ENCODE assay signal across 7 mouse cellular contexts in the genomic region with DNA sequence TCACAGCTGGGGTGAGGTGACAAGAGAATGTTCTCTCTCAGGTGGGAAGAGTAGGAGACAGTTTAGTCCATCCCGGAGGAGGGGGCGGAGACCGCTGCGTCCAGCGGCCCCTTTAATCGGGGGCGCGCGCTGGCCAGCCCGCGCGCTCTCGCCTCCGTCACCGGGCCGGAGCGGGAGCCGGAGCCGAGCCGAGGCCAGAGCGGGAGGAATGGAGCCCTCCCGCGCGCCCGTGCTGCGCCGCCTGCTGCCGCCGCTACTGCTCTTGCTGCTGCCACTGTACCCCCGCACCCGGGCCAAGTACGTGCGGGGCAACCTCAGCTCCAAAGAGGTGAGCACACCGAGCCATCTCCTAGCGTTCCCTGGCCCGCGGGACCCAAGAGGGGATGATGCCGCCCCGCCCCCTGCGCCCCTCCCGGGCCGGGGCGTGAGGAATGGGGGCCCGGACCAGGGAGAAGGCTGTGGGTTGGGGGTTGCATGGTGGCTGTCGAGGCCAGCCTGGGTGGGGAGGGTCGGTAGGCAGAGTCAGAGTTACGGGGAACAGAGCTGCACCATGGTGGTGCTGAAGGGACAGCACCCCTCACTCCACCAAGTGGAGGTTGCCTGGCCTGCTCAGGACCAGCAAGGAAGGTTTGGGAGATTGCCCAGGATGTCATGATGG. TPM values are rescaled to one million over a fixed set of nuclear protein-coding genes. Genes with fewer than 3 reads are reported as not detected.
DNase-seq lines count a peak whose midpoint lies in the region; ATAC-seq and TF ChIP-seq lines count a peak whose summit lies in the region.

A gene (plus strand): TSS at position 151 of the 658 bp plus-strand sequence.

- H3K4me3 ChIP-seq in forebrain, postnatal 0 days (ENCODE audit: low read depth, low read length): peak within 1 kb of the TSS; percentile 67
- H3K4me3 ChIP-seq in kidney, postnatal 0 days (replicated peaks; ENCODE audit: low read depth, low read length): peak within 1 kb of the TSS; percentile 42
- peak within 1 kb of the TSS; percentile 50 for H3K4me3 ChIP-seq in lung, embryonic 15.5 days

- ATAC-seq in forebrain, postnatal 0 days: peak; percentile 74
- peak; percentile 78 for ATAC-seq in kidney, postnatal 0 days (replicated peaks; ENCODE audit: low FRiP score, low read depth)
- peak; percentile 46; the same call in 1 of the 2 replicates for ATAC-seq in lung, embryonic 15.5 days (ENCODE audit: borderline replicate concordance, extremely low read depth, low FRiP score, low TSS enrichment)

- 0 out of 2 replicates have a peak, but pooled peaks cover 4% of the 10 kb centered on the region for H3K4me1 ChIP-seq in forebrain, postnatal 0 days (ENCODE audit: insufficient read depth)
- 0 out of 2 replicates have a peak, but pooled peaks cover 5% of the 10 kb centered on the region for H3K4me1 ChIP-seq in kidney, postnatal 0 days (replicated peaks; ENCODE audit: insufficient read depth, low read length)
- peaks cover 9% of the 10 kb centered on the region for H3K4me1 ChIP-seq in lung, embryonic 15.5 days

- H3K4me2 ChIP-seq in forebrain, postnatal 0 days (ENCODE audit: low read depth): peak within 1 kb of the TSS; percentile 87
- peak within 1 kb of the TSS; percentile 88 for H3K4me2 ChIP-seq in kidney, postnatal 0 days (ENCODE audit: low read length)
- H3K4me2 ChIP-seq in lung, embryonic 15.5 days: peak within 1 kb of the TSS; percentile 97

- under 1% methylated on average over 35 of the region's 47 CpGs for WGBS in forebrain, postnatal 0 days
- WGBS in kidney, postnatal 0 days: under 1% methylated on average over 44 of the region's 47 CpGs
- WGBS in lung, embryonic 15.5 days: under 1% methylated on average over 45 of the region's 47 CpGs

- no peaks in the 10 kb centered on the region for H3K9me3 ChIP-seq in forebrain, postnatal 0 days (ENCODE audit: low read length)
- no peaks in the 10 kb centered on the region for H3K9me3 ChIP-seq in kidney, postnatal 0 days (replicated peaks; ENCODE audit: low read length)
- H3K9me3 ChIP-seq in lung, embryonic 15.5 days: no peaks in the 10 kb centered on the region

- peak; percentile 42 for DNase-seq in right cerebral cortex, adult 18-20 months
- DNase-seq in right cerebral cortex, postnatal 36 days (ENCODE audit: low spot score in 2 of 2): no peak
- peak; percentile 79 for DNase-seq in cerebellum, adult 11-12 months
- peak; percentile 69 for DNase-seq in forebrain, postnatal 0 days
- peak; percentile 82 for DNase-seq in kidney, postnatal 0 days (ENCODE audit: low spot score)
- DNase-seq in retina, postnatal 1 day: peak; percentile 84

- no peaks in the 10 kb centered on the region for H3K27me3 ChIP-seq in forebrain, postnatal 0 days (ENCODE audit: insufficient read depth, low read length)
- H3K27me3 ChIP-seq in kidney, postnatal 0 days (ENCODE audit: insufficient read depth, low read length): peaks cover 4% of the 10 kb centered on the region; the same call in 1 of the 2 replicates
- H3K27me3 ChIP-seq in lung, embryonic 15.5 days: peaks cover 29% of the 10 kb centered on the region

- TF ChIP-seq CTCF in forebrain, postnatal 0 days (IDR thresholded peaks at IDR 0.05; ENCODE audit: low read depth): no peak
- no peak for TF ChIP-seq CTCF in kidney, postnatal 0 days (IDR thresholded peaks at IDR 0.05; ENCODE audit: low read depth)

- peaks cover 4% of the 10 kb centered on the region; the same call in 1 of the 2 replicates for H3K36me3 ChIP-seq in forebrain, postnatal 0 days (ENCODE audit: insufficient read depth)
- H3K36me3 ChIP-seq in kidney, postnatal 0 days (ENCODE audit: insufficient read depth, low read length): no peaks in the 10 kb centered on the region
- no peaks in the 10 kb centered on the region for H3K36me3 ChIP-seq in lung, embryonic 15.5 days

- H3K27ac ChIP-seq in forebrain, postnatal 0 days (ENCODE audit: low read depth, low read length): peak within 1 kb of the TSS; percentile 83
- H3K27ac ChIP-seq in kidney, postnatal 0 days: no peak within 1 kb of the TSS
- no peak within 1 kb of the TSS for H3K27ac ChIP-seq in lung, embryonic 15.5 days

- peak within 1 kb of the TSS; percentile 87 for H3K9ac ChIP-seq in forebrain, postnatal 0 days
- H3K9ac ChIP-seq in kidney, postnatal 0 days (ENCODE audit: low read depth, low read length): no peak within 1 kb of the TSS
- H3K9ac ChIP-seq in lung, embryonic 15.5 days: no peak within 1 kb of the TSS

RNA-seq across cellular contexts. Expression of the gene that starts here (rescaled TPM):
- 55.9 and 63.2 TPM in 2 replicates for total RNA-seq in forebrain, postnatal 0 days (2014; rRNA removed)
- 46.7 and 68.0 TPM in 2 replicates for polyA plus RNA-seq in forebrain, postnatal 0 days (2015; fragmentation: Nextera tagmentation; extraction: Ambion mirVana)
- polyA plus RNA-seq in kidney, postnatal 0 days (2015; fragmentation: Nextera tagmentation; extraction: Ambion mirVana): 0.23 and 0.50 TPM in 2 replicates
- 0.22 and 0.25 TPM in 2 replicates for polyA plus RNA-seq in lung, embryonic 15.5 days (2015; fragmentation: Nextera tagmentation; extraction: Ambion mirVana)

Comparison
In these comparisons a context has a peak if more than half of its experiments do, and no peak if none do; other contexts are left out.
1. RNA of the gene that starts here (polyA plus RNA-seq): 46.7 to 68.0 TPM in forebrain, postnatal 0 days; 0.23 to 0.50 TPM in kidney, postnatal 0 days and 0.22 to 0.25 TPM in lung, embryonic 15.5 days; every median in the first group is over 10 times any median in the second.
2. DNase-seq: peak in right cerebral cortex, adult 18-20 months (single experiment), cerebellum, adult 11-12 months (single experiment), forebrain, postnatal 0 days (single experiment) and retina, postnatal 1 day (single experiment); none in right cerebral cortex, postnatal 36 days (0 of 2).
3. Peak in DNase-seq, ATAC-seq, H3K4me3 ChIP-seq and H3K4me2 ChIP-seq in kidney, postnatal 0 days; RNA of the gene not detected or under 1 TPM.
4. Peak in ATAC-seq, H3K4me3 ChIP-seq and H3K4me2 ChIP-seq in lung, embryonic 15.5 days; RNA of the gene not detected or under 1 TPM.
5. Peak in every context shown above with its lines, with median percentiles within 50 percentile points of each other: ATAC-seq, H3K4me2 ChIP-seq and H3K4me3 ChIP-seq.